Mouse (Mus musculus) liver, embryonic 16.5 days (tissue): ENCODE data around the gene Plekhm1. TPM values are rescaled to one million over a fixed set of nuclear protein-coding genes. Genes with fewer than 3 reads are reported as not detected.

Experiments
- ATAC-seq: fragments of 200-750 bp; cut with Nextera tagmentation; 2 replicates; pipeline ENCODE4 v1.8.0; 2017; ENCODE audit warnings: low read depth, mild to moderate bottlenecking, moderate number of reproducible peaks, moderate library complexity
- H3K27ac ChIP-seq: fragments of 300-500 bp; sonication (generic); 2 replicates; pipeline ENCODE4 v1.5.1; 2014; ENCODE audit warnings: mild to moderate bottlenecking, low read length
- H3K27me3 ChIP-seq: fragments of 300-500 bp; sonication (generic); 2 replicates; pipeline ENCODE4 v1.6.1; 2014; ENCODE audit warnings: low read depth, low read length, mixed read lengths; ENCODE audit not compliant: control insufficient read depth, insufficient read depth
- H3K36me3 ChIP-seq: fragments of 300-500 bp; sonication (generic); 2 replicates; pipeline ENCODE4 v1.6.1; 2014; ENCODE audit warnings: mild to moderate bottlenecking; ENCODE audit not compliant: control insufficient read depth, insufficient read depth
- H3K4me1 ChIP-seq: fragments of 300-500 bp; sonication (generic); 2 replicates; pipeline ENCODE4 v1.6.1; 2014; ENCODE audit warnings: low read depth, low read length, mixed read lengths; ENCODE audit not compliant: control insufficient read depth
- H3K4me2 ChIP-seq: fragments of 300-500 bp; sonication (generic); 2 replicates; pipeline ENCODE4 v1.6.1; 2014; ENCODE audit warnings: low read depth, low read length, mixed read lengths
- H3K4me3 ChIP-seq: fragments of 300-500 bp; sonication (generic); 2 replicates; pipeline ENCODE4 v1.5.1; 2014; ENCODE audit warnings: low read depth, mild to moderate bottlenecking, low read length
- H3K9ac ChIP-seq: fragments of 300-500 bp; sonication (generic); 2 replicates; pipeline ENCODE4 v1.6.1; 2014; ENCODE audit warnings: low read depth, low read length
- H3K9me3 ChIP-seq: fragments of 300-500 bp; sonication (generic); replicated peaks from 2 replicates; pipeline ENCODE4 v1.6.1; 2016; ENCODE audit warnings: low read length; ENCODE audit not compliant: control insufficient read depth
- WGBS: fragments of 180-500 bp; shearing (Covaris S2); extraction: QIAGEN DNeasy Blood & Tissue Kit; methylation state at CpG from one replicate; pipeline ENCODE4 v1.1.7; 2014; ENCODE audit not compliant: insufficient replicate concordance; 5-methylcytosine and 5-hydroxymethylcytosine counted together
- polyA plus RNA-seq: library from polyadenylated mRNA; unstranded; fragments of >200 nt; fragmentation: Nextera tagmentation; extraction: Ambion mirVana; gene quantifications from 2 replicates; pipeline ENCODE4 v1.2.1, GENCODE M21; 2015

Plekhm1 gene
- polyA plus RNA-seq, 1 experiment from 2014 or later: 4.1 TPM

- 8% methylated on average over 25 of the region's 25 CpGs for WGBS
- Histone ChIP-seq H3K4me2 (peak overlapping the region; percentile 70), H3K9ac (no peak overlapping the region), H3K27ac (no peak overlapping the region), H3K27me3 (peaks cover 52% of the 10 kb centered on the region), H3K4me3 (peak overlapping the region; percentile 49), H3K9me3 (no peaks in the 10 kb centered on the region), H3K4me1 (peaks cover 18% of the 10 kb centered on the region), H3K36me3 (no peaks in the 10 kb centered on the region)
- ATAC-seq: no peak
These were observed 51.0 kb downstream of the Plekhm1 start for GRCm38 (mm10) chr11:103361396-103362053.

- Histone ChIP-seq H3K27me3 (peaks cover 52% of the 10 kb centered on the region), H3K9ac (peak overlapping the region; percentile 4; the same call in 1 of the 2 replicates), H3K9me3 (no peaks in the 10 kb centered on the region), H3K27ac (no peak overlapping the region), H3K4me3 (peak overlapping the region; percentile 49), H3K4me2 (peak overlapping the region; percentile 70), H3K36me3 (no peaks in the 10 kb centered on the region), H3K4me1 (peaks cover 18% of the 10 kb centered on the region)
- ATAC-seq: no peak
- 5% methylated on average over 48 of the region's 48 CpGs for whole genome bisulfite sequencing
These were observed 51.8 kb downstream of the Plekhm1 start for GRCm38 (mm10) chr11:103360661-103361081.

GRCm38 (mm10) chr11:103359841-103360641 is 52.4 kb downstream of the Plekhm1 start:
- H3K4me1 ChIP-seq: peaks cover 18% of the 10 kb centered on the region
- H3K4me3 ChIP-seq: peak overlapping the region; percentile 49
- no peaks in the 10 kb centered on the region for H3K9me3 ChIP-seq
- peaks cover 52% of the 10 kb centered on the region for H3K27me3 ChIP-seq
- H3K36me3 ChIP-seq: no peaks in the 10 kb centered on the region
- H3K9ac ChIP-seq: peak overlapping the region; percentile 24; the same call in 1 of the 2 replicates
- peak; percentile 68 for ATAC-seq
- 3% methylated on average over 60 of the region's 60 CpGs for WGBS
- no peak overlapping the region for H3K27ac ChIP-seq
- H3K4me2 ChIP-seq: peak overlapping the region; percentile 70

GRCm38 (mm10) chr11:103359122-103359521 is 53.4 kb downstream of the Plekhm1 start:
- Histone ChIP-seq H3K4me2 (no peak overlapping the region), H3K27ac (no peak overlapping the region), H3K36me3 (no peaks in the 10 kb centered on the region), H3K4me3 (peak overlapping the region; percentile 23; the same call in 1 of the 2 replicates), H3K9ac (no peak overlapping the region), H3K27me3 (peaks cover 50% of the 10 kb centered on the region), H3K9me3 (no peaks in the 10 kb centered on the region), H3K4me1 (peaks cover 18% of the 10 kb centered on the region)
- no peak; the same call in 1 of the 2 replicates for ATAC-seq
- whole genome bisulfite sequencing: 1% methylated on average over 22 of the region's 22 CpGs

GRCm38 (mm10) chr11:103358316-103358715 is 54.2 kb downstream of the Plekhm1 start:
- no peak for ATAC-seq
- Histone ChIP-seq H3K9ac (no peak overlapping the region), H3K9me3 (no peaks in the 10 kb centered on the region), H3K27ac (no peak overlapping the region), H3K4me1 (peaks cover 18% of the 10 kb centered on the region), H3K4me3 (no peak overlapping the region), H3K4me2 (no peak overlapping the region), H3K36me3 (no peaks in the 10 kb centered on the region), H3K27me3 (peaks cover 41% of the 10 kb centered on the region)
- WGBS: 57% methylated on average over 4 of the region's 4 CpGs

GRCm38 (mm10) chr11:103357710-103358109 is 54.8 kb downstream of the Plekhm1 start:
- Histone ChIP-seq H3K4me1 (peaks cover 18% of the 10 kb centered on the region), H3K27me3 (peaks cover 35% of the 10 kb centered on the region), H3K27ac (no peak overlapping the region), H3K4me3 (no peak overlapping the region), H3K4me2 (no peak overlapping the region), H3K9ac (no peak overlapping the region), H3K36me3 (no peaks in the 10 kb centered on the region), H3K9me3 (no peaks in the 10 kb centered on the region)
- ATAC-seq: no peak
- WGBS: 77% methylated on average over 10 of the region's 10 CpGs

- no peak overlapping the region for H3K4me2 ChIP-seq
- H3K27ac ChIP-seq: no peak overlapping the region
- peaks cover 15% of the 10 kb centered on the region for H3K4me1 ChIP-seq
- H3K9ac ChIP-seq: no peak overlapping the region
- WGBS: 67% methylated on average over 16 of the region's 16 CpGs
- H3K27me3 ChIP-seq: peaks cover 29% of the 10 kb centered on the region
- no peak for ATAC-seq
- no peaks in the 10 kb centered on the region for H3K9me3 ChIP-seq
- no peak overlapping the region for H3K4me3 ChIP-seq
- no peaks in the 10 kb centered on the region for H3K36me3 ChIP-seq
These were observed 55.4 kb downstream of the Plekhm1 start for GRCm38 (mm10) chr11:103356938-103357670.

GRCm38 (mm10) chr11:103356032-103356571 is 56.4 kb downstream of the Plekhm1 start:
- no peaks in the 10 kb centered on the region for H3K36me3 ChIP-seq
- H3K4me3 ChIP-seq: peak overlapping the region; percentile 10; the same call in 1 of the 2 replicates
- no peaks in the 10 kb centered on the region for H3K9me3 ChIP-seq
- H3K4me2 ChIP-seq: no peak overlapping the region
- no peak for ATAC-seq
- 54% methylated on average over 11 of the region's 11 CpGs for WGBS
- peaks cover 19% of the 10 kb centered on the region for H3K27me3 ChIP-seq
- no peak overlapping the region for H3K9ac ChIP-seq
- H3K27ac ChIP-seq: no peak overlapping the region
- H3K4me1 ChIP-seq: peaks cover 5% of the 10 kb centered on the region; the same call in 1 of the 2 replicates
